Mouse (Mus musculus) forelimb bud, embryonic 11.5 days (tissue): ENCODE measurements around the gene Ttf1.

Experiments
- DNase-seq: peaks from one replicate; pipeline ENCODE4 v3.0.0-alpha.2; 2012; ENCODE audit warnings: low read depth, low spot score

The Ttf1 gene

DNA sequence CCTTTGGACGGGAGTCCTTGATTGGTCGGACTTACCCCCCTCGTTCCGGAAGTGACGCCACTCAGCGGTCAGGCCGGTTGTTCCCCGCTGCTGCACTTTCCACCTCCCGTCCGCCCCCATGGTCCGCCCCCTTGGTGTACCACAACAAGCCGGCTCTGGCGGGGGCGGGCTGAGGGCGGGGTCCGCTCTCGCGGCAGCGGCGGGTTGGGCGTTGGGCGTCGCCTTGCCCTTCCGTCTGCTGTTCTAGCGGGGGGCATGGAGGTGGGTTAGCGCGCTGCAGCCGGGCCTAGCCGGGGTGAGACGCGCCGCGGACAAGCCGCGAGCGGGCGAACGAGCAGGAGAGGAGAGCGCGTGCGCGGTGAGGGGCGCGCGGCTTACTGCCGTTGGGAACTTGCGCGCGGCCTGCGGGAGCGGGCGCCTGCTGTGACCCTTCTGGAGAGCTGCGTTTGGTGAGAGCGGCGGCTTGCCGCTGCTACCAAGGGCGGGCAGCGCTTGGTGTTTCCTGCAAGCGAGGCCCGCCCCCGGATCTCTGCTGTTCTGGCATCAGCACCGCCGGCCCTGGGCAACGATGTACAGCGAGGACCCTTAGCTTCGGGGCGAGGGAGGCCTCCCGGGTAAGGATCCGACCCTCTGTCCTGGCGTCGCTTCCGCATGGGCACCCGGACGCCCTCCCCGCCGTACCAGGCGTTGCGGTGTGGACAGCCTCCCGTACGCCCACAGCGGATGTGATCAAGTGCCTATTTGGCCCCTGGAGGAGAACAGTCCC, 65.1 kb downstream of the Ttf1 start:
- peak; percentile 99 for DNase-seq

DNA sequence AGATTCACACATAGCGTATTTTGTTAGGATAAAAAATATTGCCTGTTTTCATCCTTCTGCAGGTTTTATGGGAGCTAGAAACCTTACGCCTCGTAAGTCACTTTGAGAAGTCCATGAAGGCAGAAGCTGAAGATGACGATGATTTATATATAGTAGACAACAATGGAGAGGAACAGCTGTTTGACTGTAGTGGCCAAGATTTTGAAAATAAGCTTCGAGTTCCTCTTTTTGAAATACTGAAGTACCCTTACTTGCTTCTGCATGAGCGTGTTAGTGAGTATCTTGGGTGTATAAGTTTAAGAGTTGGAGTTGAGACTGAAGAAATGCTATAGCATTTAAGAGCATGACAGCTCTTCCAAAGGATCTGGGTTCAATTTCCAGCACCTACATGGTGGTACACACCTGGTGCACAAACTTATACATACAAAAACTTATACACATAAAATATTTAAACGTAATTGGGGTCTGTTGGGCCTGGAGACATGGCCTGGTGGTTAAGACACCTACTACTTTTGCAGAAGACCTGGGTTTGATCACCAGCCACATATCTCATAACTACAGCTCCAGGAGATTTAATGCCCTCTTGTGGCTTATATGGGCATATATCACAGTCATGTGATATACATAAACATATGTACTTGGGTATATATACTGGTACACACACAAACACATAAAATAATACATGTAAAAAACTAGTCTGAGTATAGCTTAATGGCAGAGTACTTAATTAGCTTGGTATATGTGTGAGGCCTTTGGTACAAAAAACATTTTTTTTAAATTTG, 70.2 kb downstream of the Ttf1 start:
- no peak for DNase-seq

DNA sequence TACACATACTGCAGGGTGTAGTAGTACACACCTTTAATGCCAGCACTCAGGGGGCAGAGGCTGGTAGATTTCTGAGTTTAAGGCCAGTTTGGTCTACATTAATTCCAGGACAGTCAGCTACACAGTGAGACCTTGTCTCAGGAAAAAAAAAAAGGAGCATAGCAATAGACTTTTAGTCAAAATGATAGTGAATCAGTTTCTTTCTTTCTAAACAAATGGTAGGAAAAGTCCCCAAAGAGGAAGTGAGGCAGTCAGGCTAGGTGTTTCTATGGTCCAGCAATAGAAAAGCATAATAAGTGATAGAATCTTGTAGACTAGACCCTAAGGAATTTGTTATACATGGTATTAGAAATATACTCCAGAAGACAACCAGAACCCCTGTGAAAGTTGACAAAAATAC, 75.1 kb downstream of the Ttf1 start:
- DNase-seq: no peak
